Mouse (Mus musculus) forebrain, embryonic 15.5 days (tissue): ENCODE measurements around the gene Prmt8. TPM values are rescaled to one million over a fixed set of nuclear protein-coding genes. Genes with fewer than 3 reads are reported as not detected.
A peak's percentile ranks its signal among the peaks of the same experiment; 100 is the strongest.

ENCODE experiments used
- ATAC-seq: fragments of 200-750 bp; cut with Nextera tagmentation; replicated peaks from 2 replicates; pipeline ENCODE4 v1.8.0; 2017; ENCODE audit warnings: mild to moderate bottlenecking, moderate TSS enrichment, moderate library complexity
- H3K27ac ChIP-seq: fragments of 300-500 bp; sonication (generic); replicated peaks from 2 replicates; pipeline ENCODE4 v1.5.1; 2015; ENCODE audit warnings: mild to moderate bottlenecking, inconsistent platforms
- H3K27me3 ChIP-seq: fragments of 300-500 bp; sonication (generic); 2 replicates; pipeline ENCODE4 v1.6.1; 2015; ENCODE audit warnings: inconsistent platforms
- H3K36me3 ChIP-seq: fragments of 300-500 bp; sonication (generic); 2 replicates; pipeline ENCODE4 v1.6.1; 2015; ENCODE audit warnings: mild to moderate bottlenecking, inconsistent platforms
- H3K4me1 ChIP-seq: fragments of 300-500 bp; sonication (generic); 2 replicates; pipeline ENCODE4 v1.6.1; 2015; ENCODE audit warnings: inconsistent platforms
- H3K4me2 ChIP-seq: fragments of 300-500 bp; sonication (generic); replicated peaks from 2 replicates; pipeline ENCODE4 v1.6.1; 2015; ENCODE audit warnings: mild to moderate bottlenecking, inconsistent platforms
- H3K4me3 ChIP-seq: fragments of 300-500 bp; sonication (generic); 2 replicates; pipeline ENCODE4 v1.5.1; 2015; ENCODE audit warnings: mild to moderate bottlenecking, inconsistent platforms
- H3K9ac ChIP-seq: fragments of 300-500 bp; sonication (generic); replicated peaks from 2 replicates; pipeline ENCODE4 v1.6.1; 2015; ENCODE audit warnings: mild to moderate bottlenecking, inconsistent platforms
- H3K9me3 ChIP-seq: fragments of 300-500 bp; sonication (generic); 2 replicates; pipeline ENCODE4 v1.6.1; 2016; ENCODE audit warnings: inconsistent platforms
- WGBS: fragments of 180-500 bp; shearing (Covaris S2); methylation state at CpG from one replicate; pipeline ENCODE4 v1.1.7; 2015; ENCODE audit warnings: mixed read lengths; 5-methylcytosine and 5-hydroxymethylcytosine counted together
- polyA plus RNA-seq: library from polyadenylated mRNA; unstranded; fragments of >200 nt; fragmentation: Nextera tagmentation; extraction: Ambion mirVana; gene quantifications from 2 replicates; pipeline ENCODE4 v1.2.1, GENCODE M21; 2015

Gene Prmt8
- polyA plus RNA-seq, 1 experiment from 2014 or later, result 26.8 TPM

DNA sequence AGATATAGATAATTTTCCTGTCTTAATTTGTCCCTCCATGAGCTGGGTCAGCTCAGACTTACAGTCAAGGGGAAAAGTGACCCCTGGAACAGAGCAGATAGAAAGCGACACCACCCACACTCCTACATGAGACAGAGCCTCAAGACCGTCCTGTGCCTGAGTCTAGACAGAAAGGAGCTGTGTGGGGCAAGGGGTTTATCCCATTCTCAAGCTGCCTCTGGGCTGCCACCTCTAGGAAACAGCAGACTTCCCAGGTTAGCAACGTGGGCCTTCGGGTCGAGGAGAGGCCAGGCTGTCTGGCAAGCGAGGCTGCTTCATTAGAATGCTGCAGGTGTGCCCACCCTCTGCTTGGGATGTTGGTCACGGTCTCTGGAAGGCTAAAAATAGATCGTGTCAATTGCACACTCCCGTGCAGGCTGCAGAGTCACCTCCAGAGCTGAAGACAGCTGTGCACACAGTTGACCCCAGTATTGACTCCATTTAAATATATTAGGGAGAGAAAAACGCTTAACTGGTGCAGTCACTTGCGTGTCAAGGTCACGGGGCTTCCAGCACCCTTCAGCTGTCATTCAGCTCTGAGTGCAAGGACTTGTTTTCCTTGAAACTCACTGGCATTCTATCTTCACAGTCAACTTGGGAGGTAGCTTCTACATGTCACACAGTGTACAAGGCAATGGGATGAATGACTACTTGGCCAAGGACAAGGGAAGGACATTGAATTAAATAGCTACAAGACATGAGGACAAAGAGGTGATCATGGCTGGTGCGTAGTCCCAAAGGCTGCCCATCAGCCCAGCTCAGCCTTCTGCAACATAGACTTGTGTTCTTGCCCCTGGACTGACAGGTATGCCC is 33.9 kb downstream of the Prmt8 start:
- Histone ChIP-seq H3K9ac (no peak overlapping the region), H3K27ac (no peak overlapping the region), H3K4me1 (peaks cover 11% of the 10 kb centered on the region; the same call in 1 of the 2 replicates), H3K9me3 (no peaks in the 10 kb centered on the region), H3K4me3 (no peak overlapping the region), H3K27me3 (no peaks in the 10 kb centered on the region), H3K36me3 (no peaks in the 10 kb centered on the region), H3K4me2 (no peak overlapping the region)
- 55% methylated on average over 13 of the region's 13 CpGs for WGBS
- ATAC-seq, result peak; percentile 53

DNA sequence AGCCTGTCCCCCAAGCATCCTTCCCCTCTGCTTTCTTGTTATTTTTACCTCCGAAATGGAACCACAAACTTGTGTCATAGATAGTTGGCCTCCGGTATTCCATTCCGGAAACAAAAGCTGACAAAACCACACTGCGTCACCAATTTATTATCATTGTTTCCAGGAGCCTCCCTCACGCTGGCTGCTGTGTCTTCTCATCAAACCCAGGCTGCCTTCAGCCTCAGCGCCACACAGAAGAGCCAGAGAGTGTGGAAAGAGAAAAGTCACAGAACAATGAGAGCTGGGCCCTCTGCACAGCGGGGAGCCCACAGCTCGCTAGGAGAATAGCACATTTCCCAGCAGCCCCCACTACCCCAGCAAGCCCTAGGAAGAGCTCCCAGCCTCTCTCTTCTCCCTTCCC is 46.1 kb downstream of the Prmt8 start:
- Histone ChIP-seq H3K9ac (no peak overlapping the region), H3K9me3 (no peaks in the 10 kb centered on the region), H3K36me3 (0 out of 2 replicates have a peak, but pooled peaks cover 5% of the 10 kb centered on the region), H3K4me2 (no peak overlapping the region), H3K27me3 (no peaks in the 10 kb centered on the region), H3K4me3 (no peak overlapping the region), H3K4me1 (0 out of 2 replicates have a peak, but pooled peaks cover 5% of the 10 kb centered on the region), H3K27ac (no peak overlapping the region)
- no peak for ATAC-seq
- 26% methylated on average over 8 of the region's 8 CpGs for WGBS

DNA sequence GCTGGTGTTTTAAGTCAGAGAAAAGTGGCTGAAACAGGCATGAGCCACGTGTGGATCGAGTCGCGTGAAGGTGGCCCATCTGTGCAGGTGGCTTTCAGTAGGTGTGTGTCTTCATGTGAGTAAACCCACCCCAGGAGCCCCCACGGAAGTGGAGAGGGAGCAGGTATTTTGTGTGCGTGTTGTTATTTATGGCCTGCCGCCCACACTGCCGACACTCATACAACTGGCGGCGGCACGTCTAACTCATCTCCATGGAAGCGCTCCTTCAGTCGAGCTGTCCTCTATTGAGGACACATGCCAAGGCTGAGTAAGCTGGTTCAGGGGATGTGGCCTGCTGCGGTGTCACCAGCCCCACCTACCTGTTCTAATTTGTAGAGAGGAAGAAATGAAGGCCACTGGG is 49.4 kb downstream of the Prmt8 start:
- Histone ChIP-seq H3K36me3 (0 out of 2 replicates have a peak, but pooled peaks cover 1% of the 10 kb centered on the region), H3K9ac (no peak overlapping the region), H3K4me3 (no peak overlapping the region), H3K27me3 (no peaks in the 10 kb centered on the region), H3K27ac (no peak overlapping the region), H3K9me3 (no peaks in the 10 kb centered on the region), H3K4me2 (no peak overlapping the region), H3K4me1 (peaks cover 14% of the 10 kb centered on the region)
- no peak for ATAC-seq
- 82% methylated on average over 14 of the region's 14 CpGs for WGBS

DNA sequence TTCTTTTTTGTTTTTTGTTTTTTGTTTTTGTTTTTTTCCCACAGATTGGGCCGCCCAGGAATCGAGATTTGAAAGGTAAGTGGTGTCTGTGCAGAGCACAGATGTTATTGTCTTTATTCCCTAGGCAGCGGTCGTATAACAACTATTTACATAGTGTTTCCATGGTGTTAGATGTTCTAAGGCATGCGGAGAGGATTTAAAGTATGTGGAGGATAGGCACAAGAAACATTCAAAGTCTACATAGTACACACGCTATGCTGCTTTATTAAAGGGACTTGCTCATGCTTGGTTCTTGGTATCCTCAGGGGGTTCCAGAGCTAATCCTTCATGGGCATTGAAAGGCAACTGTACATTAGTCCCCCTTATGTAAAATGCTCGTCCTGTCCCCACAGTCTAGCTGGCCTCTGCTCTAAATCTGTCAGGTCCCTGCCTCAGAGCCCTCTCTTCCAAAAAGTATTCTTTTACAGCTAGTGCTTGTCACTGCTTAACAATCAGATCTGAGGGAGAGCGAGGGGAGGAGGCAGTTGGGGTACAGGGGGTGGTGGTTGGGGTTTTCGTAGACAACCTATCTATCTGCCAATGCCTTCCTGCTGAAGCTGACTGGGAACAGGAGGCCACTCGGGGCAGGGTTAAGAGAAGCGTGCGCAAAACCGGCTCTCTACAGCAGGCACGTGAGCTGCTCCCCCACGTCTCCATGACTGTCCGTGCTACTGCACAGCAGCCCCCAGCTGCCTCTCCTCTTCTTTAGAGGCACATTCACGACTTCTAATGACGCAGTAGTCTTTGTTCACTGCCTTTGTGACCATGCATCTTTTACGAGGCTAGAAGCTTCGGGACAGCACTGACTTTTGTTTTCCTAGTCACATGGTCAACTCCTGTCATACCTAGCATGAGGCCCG is 51.8 kb downstream of the Prmt8 start:
- no peak overlapping the region for H3K27ac ChIP-seq
- peak; percentile 49 for ATAC-seq
- no peaks in the 10 kb centered on the region for H3K27me3 ChIP-seq
- H3K36me3 ChIP-seq, result no peaks in the 10 kb centered on the region
- WGBS, result 25% methylated on average over 21 of the region's 21 CpGs
- H3K9me3 ChIP-seq, result no peaks in the 10 kb centered on the region
- no peak overlapping the region for H3K4me2 ChIP-seq
- no peak overlapping the region for H3K4me3 ChIP-seq
- no peak overlapping the region for H3K9ac ChIP-seq
- H3K4me1 ChIP-seq, result peaks cover 9% of the 10 kb centered on the region

DNA sequence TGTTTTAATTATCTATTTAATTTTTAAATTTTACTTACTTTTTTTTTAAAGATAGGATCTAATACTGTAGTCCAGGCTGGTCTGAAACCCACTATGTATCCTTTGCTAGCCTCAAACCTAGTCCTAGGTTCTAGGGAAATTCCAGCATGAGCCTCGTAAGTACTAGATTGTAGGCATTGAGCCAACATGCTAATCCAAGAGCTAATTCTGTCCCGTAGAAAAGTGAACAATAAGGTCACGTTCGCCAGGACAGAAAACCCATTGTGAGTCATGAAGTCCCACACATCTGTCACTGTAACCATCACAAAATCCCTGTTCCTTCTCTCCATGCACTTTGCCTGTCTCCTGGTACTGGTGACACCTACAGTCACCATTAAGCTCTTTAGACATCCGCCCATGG is 53.8 kb downstream of the Prmt8 start:
- ATAC-seq, result no peak
- Histone ChIP-seq H3K36me3 (no peaks in the 10 kb centered on the region), H3K9ac (no peak overlapping the region), H3K4me2 (no peak overlapping the region), H3K9me3 (no peaks in the 10 kb centered on the region), H3K27me3 (no peaks in the 10 kb centered on the region), H3K4me3 (no peak overlapping the region), H3K4me1 (peaks cover 9% of the 10 kb centered on the region), H3K27ac (no peak overlapping the region)
- WGBS, result 53% methylated on average over 5 of the region's 5 CpGs

DNA sequence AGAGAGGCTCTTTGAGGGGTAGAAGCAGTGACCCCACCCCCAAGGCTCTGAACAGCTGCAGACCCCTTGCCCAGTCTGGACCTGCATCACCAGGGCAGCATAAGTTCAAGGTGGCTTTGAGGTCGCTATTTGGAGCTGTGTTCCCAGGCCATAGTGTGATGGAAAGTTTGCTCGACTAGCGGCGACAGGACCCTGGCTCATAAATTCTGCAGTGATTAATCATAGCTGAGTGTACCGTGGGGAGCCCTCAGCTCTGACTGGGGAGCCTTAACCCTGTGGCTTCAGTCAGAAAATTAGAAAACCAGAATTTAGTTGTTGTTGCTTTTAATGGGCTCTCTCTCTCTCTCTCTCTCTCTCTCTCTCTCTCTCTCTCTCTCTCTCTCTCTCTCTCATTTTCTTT is 54.4 kb downstream of the Prmt8 start:
- no peak overlapping the region for H3K4me3 ChIP-seq
- no peaks in the 10 kb centered on the region for H3K9me3 ChIP-seq
- H3K27ac ChIP-seq, result no peak overlapping the region
- no peaks in the 10 kb centered on the region for H3K27me3 ChIP-seq
- H3K36me3 ChIP-seq, result no peaks in the 10 kb centered on the region
- ATAC-seq, result no peak
- 85% methylated on average over 5 of the region's 5 CpGs for WGBS
- H3K9ac ChIP-seq, result no peak overlapping the region
- peaks cover 9% of the 10 kb centered on the region for H3K4me1 ChIP-seq
- no peak overlapping the region for H3K4me2 ChIP-seq

DNA sequence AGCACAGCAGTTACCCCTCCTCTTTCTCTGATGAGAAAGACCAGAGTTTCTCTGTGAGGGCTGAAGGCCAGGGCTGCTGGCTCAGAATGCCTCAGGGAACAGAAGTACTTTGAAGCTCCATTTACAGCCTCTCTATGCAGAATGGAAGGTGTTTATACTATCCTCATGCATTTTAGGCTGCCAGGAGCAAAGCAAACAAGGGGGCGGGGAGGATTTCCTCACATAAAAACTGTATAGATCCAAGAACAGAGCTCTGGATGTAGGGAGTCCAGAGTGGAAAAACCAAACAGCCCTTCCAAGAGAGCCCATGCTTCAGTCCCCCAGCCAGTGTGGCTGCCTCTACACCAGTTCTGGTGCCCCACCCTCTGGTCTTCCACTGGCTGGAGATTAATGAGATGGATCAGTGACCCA is 61.0 kb downstream of the Prmt8 start:
- H3K27ac ChIP-seq, result peak overlapping the region; percentile 36; the same call in 1 of the 2 replicates
- no peak overlapping the region for H3K9ac ChIP-seq
- H3K4me1 ChIP-seq, result peaks cover 12% of the 10 kb centered on the region
- no peaks in the 10 kb centered on the region for H3K36me3 ChIP-seq
- H3K27me3 ChIP-seq, result no peaks in the 10 kb centered on the region
- no peak overlapping the region for H3K4me3 ChIP-seq
- no peak overlapping the region for H3K4me2 ChIP-seq
- no peaks in the 10 kb centered on the region for H3K9me3 ChIP-seq
- WGBS, result 63% methylated on average over 1 of the region's 1 CpGs
- ATAC-seq, result no peak; the same call in 1 of the 2 replicates

DNA sequence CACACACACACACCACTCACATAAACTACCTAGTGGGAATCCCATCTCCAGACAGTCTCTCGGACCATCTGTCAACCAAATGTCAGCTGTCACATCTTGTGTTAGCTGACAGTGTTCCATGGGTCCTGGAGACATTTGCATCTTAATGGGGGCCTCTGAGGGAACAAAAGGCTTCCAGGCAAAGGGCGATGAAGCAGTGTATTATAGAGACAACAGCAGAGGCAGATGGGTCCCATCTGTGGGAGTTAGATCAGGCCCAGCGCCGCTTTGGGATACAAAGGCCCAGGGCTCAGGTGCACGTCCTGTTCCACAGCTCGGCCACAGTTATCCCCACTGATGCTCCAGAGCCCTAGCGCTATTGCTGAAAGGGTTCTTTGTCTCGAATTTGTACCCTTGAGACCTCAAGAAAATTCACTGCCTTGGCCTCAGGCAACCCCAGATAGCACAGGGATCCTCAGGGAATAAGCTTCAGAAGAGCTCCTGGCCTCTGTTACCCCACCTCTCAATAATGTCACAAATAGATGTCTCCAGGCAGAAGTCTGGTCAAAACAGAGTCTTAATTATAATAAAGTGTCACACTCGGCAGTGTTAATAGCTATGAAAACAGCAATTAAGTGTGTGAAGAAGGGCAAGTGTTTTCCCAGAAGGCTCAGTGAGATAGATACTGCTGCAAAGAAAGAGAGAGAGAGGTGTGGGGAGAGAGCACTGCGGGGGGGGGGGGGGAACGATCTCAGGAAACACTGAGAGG is 68.1 kb downstream of the Prmt8 start:
- Histone ChIP-seq H3K36me3 (no peaks in the 10 kb centered on the region), H3K27me3 (no peaks in the 10 kb centered on the region), H3K9me3 (no peaks in the 10 kb centered on the region), H3K4me1 (peaks cover 25% of the 10 kb centered on the region), H3K4me2 (no peak overlapping the region), H3K27ac (peak overlapping the region; percentile 83), H3K9ac (no peak overlapping the region), H3K4me3 (no peak overlapping the region)
- 10% methylated on average over 10 of the region's 11 CpGs for WGBS
- ATAC-seq, result peak; percentile 94

DNA sequence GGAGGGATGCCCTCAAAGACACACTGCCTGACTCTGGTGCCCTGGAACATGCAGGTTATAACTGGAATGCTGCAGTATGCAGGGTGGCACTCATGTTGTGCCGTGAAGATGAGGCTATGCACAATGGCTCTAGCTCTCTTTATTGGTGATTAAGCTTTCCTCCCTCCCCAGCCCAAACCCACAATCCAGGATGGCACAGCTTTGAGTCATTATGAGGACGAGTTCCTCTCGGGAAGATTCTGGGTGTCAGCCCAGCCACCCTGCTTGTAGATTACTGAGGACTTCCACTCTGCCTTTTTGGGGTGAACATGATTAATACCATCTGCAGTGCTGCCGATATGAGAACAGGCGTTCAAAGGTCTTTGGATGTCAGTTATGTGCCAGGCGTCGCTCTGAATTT is 75.6 kb downstream of the Prmt8 start:
- ATAC-seq, result no peak
- no peaks in the 10 kb centered on the region for H3K27me3 ChIP-seq
- no peak overlapping the region for H3K4me2 ChIP-seq
- H3K9me3 ChIP-seq, result no peaks in the 10 kb centered on the region
- H3K4me1 ChIP-seq, result peaks cover 12% of the 10 kb centered on the region; the same call in 1 of the 2 replicates
- H3K27ac ChIP-seq, result no peak overlapping the region
- no peaks in the 10 kb centered on the region for H3K36me3 ChIP-seq
- 88% methylated on average over 7 of the region's 7 CpGs for whole genome bisulfite sequencing
- no peak overlapping the region for H3K9ac ChIP-seq
- H3K4me3 ChIP-seq, result no peak overlapping the region

DNA sequence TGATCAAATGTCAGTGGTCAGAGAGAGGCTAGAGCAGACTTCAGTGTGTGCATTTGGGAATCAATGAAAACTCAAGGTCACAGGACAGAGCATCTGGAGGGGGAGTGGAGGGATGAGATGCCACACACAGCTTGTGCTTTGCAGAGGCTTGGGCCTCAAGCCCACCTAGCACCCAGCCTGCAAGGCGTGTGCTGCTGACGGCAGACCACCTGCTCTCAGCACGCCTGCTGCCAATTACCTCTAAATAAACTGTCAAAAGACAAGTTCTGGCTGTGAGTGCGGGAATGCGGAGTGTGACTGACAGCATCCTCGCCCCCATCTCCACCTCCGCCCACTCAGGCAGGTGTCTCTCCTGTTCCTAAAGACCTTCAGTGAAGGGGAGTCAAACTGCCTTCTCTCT is 77.0 kb downstream of the Prmt8 start:
- Histone ChIP-seq H3K4me3 (no peak overlapping the region), H3K4me1 (peaks cover 12% of the 10 kb centered on the region; the same call in 1 of the 2 replicates), H3K36me3 (no peaks in the 10 kb centered on the region), H3K9me3 (no peaks in the 10 kb centered on the region), H3K9ac (no peak overlapping the region), H3K27me3 (no peaks in the 10 kb centered on the region), H3K27ac (0 out of 2 replicates have a peak overlapping the region, but pooled peaks have one; percentile 3), H3K4me2 (no peak overlapping the region)
- WGBS, result 26% methylated on average over 7 of the region's 7 CpGs
- peak; percentile 79; the same call in 1 of the 2 replicates for ATAC-seq

DNA sequence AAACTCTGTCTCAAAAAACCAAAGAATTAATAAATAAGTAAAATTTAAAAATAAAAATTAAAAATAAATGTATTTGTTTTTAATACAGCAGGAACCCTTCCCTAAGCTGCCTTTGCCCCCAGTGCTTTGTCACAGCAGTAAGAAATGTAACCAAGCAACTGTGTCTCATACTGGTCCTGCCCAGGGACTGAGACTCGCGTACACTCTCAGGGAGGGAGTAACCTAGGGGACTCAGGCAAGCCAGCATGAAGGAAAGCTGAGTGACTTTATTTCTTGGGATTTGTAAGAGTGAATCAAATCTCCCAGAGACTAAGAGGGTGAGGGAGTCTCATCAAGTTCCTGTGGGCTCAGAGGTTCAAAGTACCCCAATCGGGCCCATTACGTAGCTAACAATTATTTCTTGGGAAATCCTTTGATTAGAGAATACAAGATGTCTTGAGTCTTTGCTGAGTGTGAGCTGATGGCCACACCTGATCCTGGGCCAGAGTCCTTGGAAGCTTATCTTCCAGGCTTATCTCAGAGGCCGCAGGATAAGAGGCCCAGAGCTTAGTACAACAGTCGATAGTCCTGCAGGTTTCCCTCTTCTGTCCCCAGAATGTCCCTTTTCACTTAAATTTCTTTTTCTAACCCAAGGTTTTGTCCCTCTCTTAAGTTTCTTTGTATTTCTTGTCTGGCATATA is 82.0 kb downstream of the Prmt8 start:
- Histone ChIP-seq H3K4me3 (no peak overlapping the region), H3K9ac (no peak overlapping the region), H3K9me3 (no peaks in the 10 kb centered on the region), H3K27ac (no peak overlapping the region), H3K4me1 (peaks cover 26% of the 10 kb centered on the region), H3K4me2 (no peak overlapping the region), H3K36me3 (no peaks in the 10 kb centered on the region), H3K27me3 (no peaks in the 10 kb centered on the region)
- no peak for ATAC-seq
- WGBS, result 95% methylated on average over 6 of the region's 6 CpGs
